Mouse (Mus musculus): Measurements from ENCODE around the gene Tmem116.
A peak's percentile ranks its signal among the peaks of the same experiment; 100 is the strongest.

The Tmem116 gene

GRCm38 (mm10) chr5:121451644-121452025, at the start of gene Tmem116:
Tmem116 (plus strand) TSS chr5:121451893.
- DNase-seq, result peak; percentile 65 to 70

- DNase-seq, result no peak
These were observed 43.8 kb upstream of the Tmem116 start for GRCm38 (mm10) chr5:121407856-121408255.

- no peak for DNase-seq
These were observed 40.7 kb upstream of the Tmem116 start for GRCm38 (mm10) chr5:121410975-121411374.

GRCm38 (mm10) chr5:121420721-121421120, 31.0 kb upstream of the Tmem116 start:
- DNase-seq, result no peak

- no peak for DNase-seq
These were observed 28.9 kb upstream of the Tmem116 start for GRCm38 (mm10) chr5:121422787-121423186.

- DNase-seq, result no peak
These were observed 28.4 kb upstream of the Tmem116 start for GRCm38 (mm10) chr5:121423297-121423696.

- DNase-seq, result no peak
These were observed 22.7 kb upstream of the Tmem116 start for GRCm38 (mm10) chr5:121428954-121429353.

- DNase-seq, result peak; percentile 16 to 37
These were observed 13.6 kb upstream of the Tmem116 start for GRCm38 (mm10) chr5:121438131-121438530.

- DNase-seq, result no peak
These were observed 12.9 kb upstream of the Tmem116 start for GRCm38 (mm10) chr5:121438756-121439155.

- DNase-seq, result peak; percentile 67 to 68
These were observed 8.1 kb upstream of the Tmem116 start for GRCm38 (mm10) chr5:121443548-121443947.

- DNase-seq, result no peak
These were observed 6.8 kb upstream of the Tmem116 start for GRCm38 (mm10) chr5:121444870-121445269.

- DNase-seq, result peak; percentile 34 to 39
These were observed 3.2 kb upstream of the Tmem116 start for GRCm38 (mm10) chr5:121448450-121448849.

GRCm38 (mm10) chr5:121449976-121450375, 1.7 kb upstream of the Tmem116 start:
- DNase-seq, result peak; percentile 73 to 75

GRCm38 (mm10) chr5:121450476-121450875, 1.2 kb upstream of the Tmem116 start:
- DNase-seq, result no peak

- DNase-seq, result peak in 1 of 2 experiments; percentile 21
These were observed 490 bp upstream of the Tmem116 start for GRCm38 (mm10) chr5:121451203-121451602.

- peak; percentile 99 to 100 for DNase-seq
These were observed 555 bp downstream of the Tmem116 start, which contains the start of gene Erp29 for GRCm38 (mm10) chr5:121452026-121452869. Erp29 (minus strand) TSS chr5:121452506.

- DNase-seq, result peak; percentile 73 to 76
These were observed 1.2 kb downstream of the Tmem116 start for GRCm38 (mm10) chr5:121452906-121453305.

GRCm38 (mm10) chr5:121453743-121454502, 2.2 kb downstream of the Tmem116 start:
- DNase-seq, result no peak

GRCm38 (mm10) chr5:121454503-121454782, 2.8 kb downstream of the Tmem116 start:
- peak in 1 of 2 experiments; percentile 28 for DNase-seq

GRCm38 (mm10) chr5:121455510-121456265, 4.0 kb downstream of the Tmem116 start:
- DNase-seq, result no peak

- no peak for DNase-seq
These were observed 9.9 kb downstream of the Tmem116 start for GRCm38 (mm10) chr5:121461339-121462170.

- DNase-seq, result no peak
These were observed 10.4 kb downstream of the Tmem116 start for GRCm38 (mm10) chr5:121462171-121462502.
